Mouse (Mus musculus): ENCODE measurements around the gene Npr2. TPM values are rescaled to one million over a fixed set of nuclear protein-coding genes. Genes with fewer than 3 reads are reported as not detected.

Npr2 gene
- polyA plus RNA-seq, 1 experiment from 2014 or later: 26.9 TPM

- no peak overlapping the region for H3K4me2 ChIP-seq
- WGBS: 80% methylated on average over 5 of the region's 5 CpGs
- H3K27me3 ChIP-seq: no peaks in the 10 kb centered on the region
- H3K4me1 ChIP-seq (replicated peaks): no peaks in the 10 kb centered on the region
- no peak for ATAC-seq (ENCODE audit: low read depth)
- H3K27ac ChIP-seq (replicated peaks): no peak overlapping the region
- H3K9me3 ChIP-seq: no peaks in the 10 kb centered on the region
- H3K36me3 ChIP-seq: peaks cover 56% of the 10 kb centered on the region
- no peak overlapping the region for H3K9ac ChIP-seq
- no peak overlapping the region for H3K4me3 ChIP-seq
Measured at GRCm38 (mm10) chr4:43691026-43691425, 59.3 kb downstream of the Npr2 start.

DNA sequence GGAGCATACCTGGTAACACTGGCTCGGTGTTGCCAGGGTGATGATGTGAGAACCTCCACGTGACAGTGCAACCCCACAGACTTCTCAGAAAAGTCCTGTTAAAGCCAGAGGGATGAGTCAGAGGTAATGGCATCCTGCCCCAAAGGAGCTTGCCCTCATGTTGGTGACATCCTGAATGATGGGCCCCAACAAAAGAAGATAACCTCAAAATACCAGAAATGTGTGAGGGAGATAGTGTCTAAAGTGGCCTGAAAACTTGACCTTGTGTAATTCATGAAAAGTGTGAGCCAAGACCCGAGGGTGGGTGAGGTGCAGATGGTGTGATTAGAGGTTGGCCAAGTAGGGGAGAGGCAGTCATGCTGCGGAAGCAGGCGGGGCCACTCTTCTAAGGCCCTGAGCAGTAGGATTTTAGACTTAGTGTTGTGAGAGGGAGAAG is 62.1 kb downstream of the Npr2 start:
- H3K9me3 ChIP-seq: no peaks in the 10 kb centered on the region
- no peak overlapping the region for H3K4me2 ChIP-seq
- WGBS: 87% methylated on average over 5 of the region's 5 CpGs
- no peaks in the 10 kb centered on the region for H3K27me3 ChIP-seq
- no peak overlapping the region for H3K9ac ChIP-seq
- H3K4me1 ChIP-seq (replicated peaks): no peaks in the 10 kb centered on the region
- no peak overlapping the region for H3K27ac ChIP-seq (replicated peaks)
- no peak overlapping the region for H3K4me3 ChIP-seq
- H3K36me3 ChIP-seq: peaks cover 31% of the 10 kb centered on the region
- ATAC-seq (ENCODE audit: low read depth): no peak

GRCm38 (mm10) chr4:43694439-43695248 is 62.9 kb downstream of the Npr2 start:
- Histone ChIP-seq H3K36me3 (peaks cover 23% of the 10 kb centered on the region), H3K4me3 (no peak overlapping the region), H3K4me1 (replicated peaks) (no peaks in the 10 kb centered on the region), H3K9me3 (no peaks in the 10 kb centered on the region), H3K4me2 (no peak overlapping the region), H3K27ac (replicated peaks) (no peak overlapping the region), H3K27me3 (no peaks in the 10 kb centered on the region), H3K9ac (no peak overlapping the region)
- WGBS: 93% methylated on average over 1 of the region's 1 CpGs
- no peak for ATAC-seq (ENCODE audit: low read depth)

DNA sequence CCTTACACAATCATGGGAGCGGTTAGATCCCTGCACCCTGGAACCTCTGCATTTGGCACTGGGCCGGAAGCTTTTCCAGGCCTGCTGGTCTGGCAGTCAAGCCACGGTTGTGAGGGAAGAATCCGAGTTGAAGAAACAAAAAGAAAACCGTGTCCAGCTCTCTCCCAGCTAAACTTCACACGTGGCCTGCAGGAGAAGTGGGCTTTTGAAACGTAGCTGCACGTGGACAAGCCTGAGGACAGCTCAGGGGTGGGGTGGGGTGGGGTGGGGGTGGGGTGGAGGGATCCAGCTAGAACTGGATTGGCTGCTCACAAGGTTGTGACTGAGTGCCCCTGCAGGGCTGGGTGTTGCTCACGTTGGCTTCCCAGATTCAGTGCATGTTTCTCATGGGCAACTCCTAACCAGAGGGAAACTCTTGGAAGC is 63.5 kb downstream of the Npr2 start:
- Histone ChIP-seq H3K9me3 (no peaks in the 10 kb centered on the region), H3K4me1 (replicated peaks) (no peaks in the 10 kb centered on the region), H3K4me2 (no peak overlapping the region), H3K27ac (replicated peaks) (no peak overlapping the region), H3K36me3 (peaks cover 17% of the 10 kb centered on the region), H3K9ac (no peak overlapping the region), H3K27me3 (no peaks in the 10 kb centered on the region), H3K4me3 (no peak overlapping the region)
- 37% methylated on average over 9 of the region's 9 CpGs for WGBS
- ATAC-seq (ENCODE audit: low read depth): no peak

DNA sequence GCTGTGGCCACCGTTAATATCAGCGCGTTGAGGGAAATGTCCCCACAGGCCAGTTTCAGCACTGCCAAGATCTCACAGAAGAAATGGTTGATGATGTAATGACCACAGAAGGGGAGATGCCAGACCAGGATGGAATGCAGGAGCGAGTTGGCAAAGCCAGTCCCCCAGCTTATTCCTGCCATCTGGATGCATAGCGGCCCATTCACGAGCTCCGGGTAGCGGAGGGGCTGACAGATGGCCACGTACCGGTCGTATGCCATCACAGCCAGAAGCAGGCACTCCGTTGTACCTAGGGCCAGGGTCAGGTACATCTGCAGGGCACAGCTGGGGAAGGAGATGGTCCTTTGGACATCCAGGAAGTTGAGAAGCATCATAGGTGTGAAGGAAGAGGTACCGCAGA is 64.8 kb downstream of the Npr2 start:
- WGBS: 78% methylated on average over 13 of the region's 13 CpGs
- ATAC-seq (ENCODE audit: low read depth): no peak; the same call in 1 of the 2 replicates
- peaks cover 11% of the 10 kb centered on the region; the same call in 1 of the 2 replicates for H3K36me3 ChIP-seq
- no peak overlapping the region for H3K4me2 ChIP-seq
- no peaks in the 10 kb centered on the region for H3K9me3 ChIP-seq
- H3K9ac ChIP-seq: no peak overlapping the region
- no peak overlapping the region for H3K27ac ChIP-seq (replicated peaks)
- no peak overlapping the region for H3K4me3 ChIP-seq
- H3K4me1 ChIP-seq (replicated peaks): no peaks in the 10 kb centered on the region
- no peaks in the 10 kb centered on the region for H3K27me3 ChIP-seq

DNA sequence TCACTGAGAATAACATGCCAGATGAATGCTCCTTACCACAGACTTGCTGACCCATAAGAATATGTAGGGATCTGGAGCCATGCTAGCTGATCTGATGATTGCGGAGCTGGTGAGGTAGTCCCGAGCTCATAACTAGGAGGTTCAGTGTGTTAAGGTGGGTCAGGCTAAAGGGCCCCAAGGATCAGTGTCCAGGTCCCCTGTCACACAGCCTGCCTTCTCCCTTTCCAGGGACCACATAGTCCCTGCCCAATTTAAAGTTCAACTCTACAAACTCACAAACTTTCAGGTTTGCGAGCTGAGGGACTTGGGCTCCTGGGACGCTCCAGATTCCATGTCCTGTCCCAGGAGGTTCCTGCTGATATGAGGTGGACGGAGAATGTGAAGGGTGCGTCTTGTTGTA is 69.0 kb downstream of the Npr2 start, which contains the start of gene Olfr70:
TSS of gene Olfr70 (minus strand) at position 101 of the 400 bp plus-strand sequence.
- WGBS: 90% methylated on average over 6 of the region's 6 CpGs
- H3K27me3 ChIP-seq: no peaks in the 10 kb centered on the region
- H3K4me2 ChIP-seq: no peak within 1 kb of the TSS
- H3K27ac ChIP-seq (replicated peaks): no peak within 1 kb of the TSS
- H3K36me3 ChIP-seq: no peaks in the 10 kb centered on the region
- ATAC-seq (ENCODE audit: low read depth): no peak
- H3K4me1 ChIP-seq (replicated peaks): no peaks in the 10 kb centered on the region
- no peaks in the 10 kb centered on the region for H3K9me3 ChIP-seq
- H3K4me3 ChIP-seq: no peak within 1 kb of the TSS
- H3K9ac ChIP-seq: no peak within 1 kb of the TSS

Small RNAs within 50 kb of the gene (microRNA-seq; reads per million reads assigned to microRNA genes)
- not detected for gene Gm25262

Other genes with a start within 250 kb of the Npr2 start
- gene Rusc2, start 250.0 kb upstream of the Npr2 start, polyA plus RNA-seq (2015; fragmentation: Nextera tagmentation; extraction: Ambion mirVana): 74.5 and 79.3 TPM in 2 replicates
- gene Fam166b, start 202.8 kb upstream of the Npr2 start, polyA plus RNA-seq (2015; fragmentation: Nextera tagmentation; extraction: Ambion mirVana): 0.32 and 0.59 TPM in 2 replicates
- 10.8 and 14.4 TPM in 2 replicates for gene Tesk1, start 190.0 kb upstream of the Npr2 start, polyA plus RNA-seq (2015; fragmentation: Nextera tagmentation; extraction: Ambion mirVana)
- 2.8 and 3.7 TPM in 2 replicates for gene Cd72, start 177.3 kb upstream of the Npr2 start, polyA plus RNA-seq (2015; fragmentation: Nextera tagmentation; extraction: Ambion mirVana)
- not detected in 2 replicates for gene Sit1, start 148.2 kb upstream of the Npr2 start, polyA plus RNA-seq (2015; fragmentation: Nextera tagmentation; extraction: Ambion mirVana)
- gene Ccdc107, start 139.0 kb upstream of the Npr2 start, polyA plus RNA-seq (2015; fragmentation: Nextera tagmentation; extraction: Ambion mirVana): 65.5 and 73.1 TPM in 2 replicates
- 10.0 and 10.4 TPM in 2 replicates for gene Arhgef39, start 132.2 kb upstream of the Npr2 start, polyA plus RNA-seq (2015; fragmentation: Nextera tagmentation; extraction: Ambion mirVana)
- gene Car9, start 125.0 kb upstream of the Npr2 start, polyA plus RNA-seq (2015; fragmentation: Nextera tagmentation; extraction: Ambion mirVana): 0.33 and 0.56 TPM in 2 replicates
- gene Tpm2, start 108.2 kb upstream of the Npr2 start, polyA plus RNA-seq (2015; fragmentation: Nextera tagmentation; extraction: Ambion mirVana): 29.0 and 77.1 TPM in 2 replicates
- 88.9 and 89.1 TPM in 2 replicates for gene Creb3, start 69.6 kb upstream of the Npr2 start, polyA plus RNA-seq (2015; fragmentation: Nextera tagmentation; extraction: Ambion mirVana)
- gene Tln1, start 69.2 kb upstream of the Npr2 start, polyA plus RNA-seq (2015; fragmentation: Nextera tagmentation; extraction: Ambion mirVana): 64.4 and 69.6 TPM in 2 replicates
- gene Rgp1, start 53.2 kb upstream of the Npr2 start, polyA plus RNA-seq (2015; fragmentation: Nextera tagmentation; extraction: Ambion mirVana): 23.9 and 28.0 TPM in 2 replicates
- gene Gba2, start 53.1 kb upstream of the Npr2 start, polyA plus RNA-seq (2015; fragmentation: Nextera tagmentation; extraction: Ambion mirVana): 47.8 and 50.8 TPM in 2 replicates
- 2.2 TPM in 1 of 2 replicates, not detected in the other for gene Msmp, start 47.4 kb upstream of the Npr2 start, polyA plus RNA-seq (2015; fragmentation: Nextera tagmentation; extraction: Ambion mirVana)
- 3.5 and 4.1 TPM in 2 replicates for gene Spag8, start 21.7 kb downstream of the Npr2 start, polyA plus RNA-seq (2015; fragmentation: Nextera tagmentation; extraction: Ambion mirVana)
- 76.8 and 84.9 TPM in 2 replicates for gene Hint2, start 24.5 kb downstream of the Npr2 start, polyA plus RNA-seq (2015; fragmentation: Nextera tagmentation; extraction: Ambion mirVana)
- 13.5 and 15.6 TPM in 2 replicates for gene Tmem8b, start 37.0 kb downstream of the Npr2 start, polyA plus RNA-seq (2015; fragmentation: Nextera tagmentation; extraction: Ambion mirVana)
- gene Fam221b, start 37.2 kb downstream of the Npr2 start, polyA plus RNA-seq (2015; fragmentation: Nextera tagmentation; extraction: Ambion mirVana): 2.4 and 2.9 TPM in 2 replicates
- not detected in 2 replicates for gene Olfr70, start 68.9 kb downstream of the Npr2 start, polyA plus RNA-seq (2015; fragmentation: Nextera tagmentation; extraction: Ambion mirVana)
- 0.14 TPM in 1 of 2 replicates, not detected in the other for gene Olfr71, start 78.3 kb downstream of the Npr2 start, polyA plus RNA-seq (2015; fragmentation: Nextera tagmentation; extraction: Ambion mirVana)
- gene Hrct1, start 95.3 kb downstream of the Npr2 start, polyA plus RNA-seq (2015; fragmentation: Nextera tagmentation; extraction: Ambion mirVana): 0.43 and 0.47 TPM in 2 replicates
- gene Spaar, start 98.1 kb downstream of the Npr2 start, polyA plus RNA-seq (2015; fragmentation: Nextera tagmentation; extraction: Ambion mirVana): not detected in 2 replicates
- gene Olfr159, start 139.1 kb downstream of the Npr2 start, polyA plus RNA-seq (2015; fragmentation: Nextera tagmentation; extraction: Ambion mirVana): not detected in 2 replicates
- not detected in 2 replicates for gene Olfr156, start 192.0 kb downstream of the Npr2 start, polyA plus RNA-seq (2015; fragmentation: Nextera tagmentation; extraction: Ambion mirVana)
- gene Olfr157, start 208.3 kb downstream of the Npr2 start, polyA plus RNA-seq (2015; fragmentation: Nextera tagmentation; extraction: Ambion mirVana): not detected in 2 replicates
- gene Olfr155, start 219.6 kb downstream of the Npr2 start, polyA plus RNA-seq (2015; fragmentation: Nextera tagmentation; extraction: Ambion mirVana): not detected in 2 replicates
- 9.1 and 11.5 TPM in 2 replicates for gene Reck, start 243.6 kb downstream of the Npr2 start, polyA plus RNA-seq (2015; fragmentation: Nextera tagmentation; extraction: Ambion mirVana)